Mouse (Mus musculus): ENCODE measurements around the gene Ap5b1.

The Ap5b1 gene

DNA sequence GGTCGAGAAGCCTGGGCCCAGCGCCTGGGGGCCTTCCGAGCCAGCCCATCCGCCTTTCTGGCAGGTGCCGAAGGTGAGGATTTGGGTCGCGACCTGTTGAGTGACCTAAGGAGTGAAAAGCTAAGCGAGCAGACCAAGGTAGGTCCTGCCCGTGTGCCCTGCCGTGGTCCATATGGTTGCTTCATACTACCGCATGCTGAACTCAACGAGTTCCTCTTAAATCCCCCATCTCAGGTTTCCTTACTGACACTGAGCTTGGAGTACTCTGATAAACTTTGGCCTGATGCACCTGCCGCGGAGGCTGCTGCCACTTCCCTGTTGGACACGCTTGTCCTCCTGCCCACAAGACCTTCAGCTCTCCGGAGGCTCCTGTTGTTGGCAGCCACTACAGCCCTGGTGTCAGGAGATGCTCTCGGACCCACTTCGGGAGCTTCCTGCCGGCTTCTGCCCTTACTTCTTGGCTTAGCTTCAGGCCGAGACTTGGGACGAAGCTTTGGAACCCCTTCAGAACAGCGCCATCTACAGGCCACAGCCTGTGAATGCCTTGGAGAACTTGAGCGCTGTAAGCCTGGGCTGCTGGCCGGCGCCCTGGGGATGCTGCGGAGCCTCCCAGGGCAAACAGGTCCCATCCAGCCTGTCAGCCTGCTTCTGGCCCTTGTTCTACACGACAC lies 780 bp downstream of the Ap5b1 start:
- DNase-seq, result peak; percentile 82 to 87

DNA sequence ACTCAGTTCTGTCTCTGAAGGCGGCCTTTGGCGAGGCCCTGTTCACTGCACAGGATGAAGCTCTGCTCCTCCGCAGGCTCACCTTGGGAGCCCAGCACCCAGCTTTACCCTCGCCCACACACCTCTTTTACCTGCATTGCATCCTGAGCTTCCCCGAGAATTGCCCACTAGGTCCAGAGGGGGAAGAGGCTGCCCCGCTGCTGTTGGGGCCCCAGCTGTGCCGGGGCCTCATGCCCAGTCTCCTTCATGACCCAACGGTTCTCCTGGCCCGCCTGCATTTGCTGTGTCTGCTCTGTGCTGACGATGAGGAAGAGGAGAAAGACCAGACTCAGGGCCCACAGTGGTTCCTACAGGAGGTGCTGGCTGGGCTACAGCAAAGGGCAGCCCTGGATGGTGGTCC lies 1.7 kb downstream of the Ap5b1 start:
- DNase-seq, result no peak

DNA sequence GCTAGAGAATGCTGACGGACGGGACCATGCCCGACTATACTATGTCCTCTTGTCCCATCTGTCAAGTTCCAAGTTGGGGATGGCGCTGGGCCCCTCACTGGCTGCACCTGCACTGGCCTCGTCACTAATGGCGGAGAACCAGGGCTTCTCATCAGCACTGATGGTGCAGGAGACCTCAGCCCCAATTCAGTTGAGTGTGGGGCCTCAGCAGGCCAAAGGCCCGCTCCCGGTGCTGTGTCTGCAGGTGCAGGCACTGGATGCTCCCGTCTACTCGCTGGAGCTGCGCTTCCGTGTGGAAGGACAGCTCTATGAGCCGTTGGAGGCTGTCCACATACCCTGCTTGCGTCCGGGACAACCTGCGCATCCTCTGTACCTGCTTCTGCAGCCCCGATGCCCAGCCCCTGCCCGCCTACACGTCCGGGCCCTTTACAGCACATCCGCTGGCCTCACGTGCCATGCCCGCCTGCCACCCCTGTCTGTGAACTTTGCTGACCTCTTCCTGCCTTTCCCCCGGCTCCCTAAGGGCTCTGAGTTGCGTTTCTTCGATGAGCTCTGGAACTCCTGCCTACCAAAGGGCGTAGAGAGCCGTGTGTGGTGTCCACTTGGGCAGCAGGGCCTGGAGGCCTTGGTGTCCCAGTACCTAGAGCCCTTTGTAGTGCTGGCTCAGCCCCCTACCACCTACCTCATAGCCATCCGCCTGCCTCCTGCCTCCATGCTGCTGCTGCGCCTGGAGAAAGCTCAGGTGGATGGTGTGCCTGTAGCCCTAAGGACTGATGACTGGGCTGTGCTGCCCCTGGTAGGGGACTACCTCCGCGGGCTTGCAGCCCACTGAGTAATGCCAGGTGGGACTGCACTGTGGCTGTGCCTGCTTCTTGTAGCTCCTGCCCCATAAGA lies 2.8 kb downstream of the Ap5b1 start:
- no peak for DNase-seq

DNA sequence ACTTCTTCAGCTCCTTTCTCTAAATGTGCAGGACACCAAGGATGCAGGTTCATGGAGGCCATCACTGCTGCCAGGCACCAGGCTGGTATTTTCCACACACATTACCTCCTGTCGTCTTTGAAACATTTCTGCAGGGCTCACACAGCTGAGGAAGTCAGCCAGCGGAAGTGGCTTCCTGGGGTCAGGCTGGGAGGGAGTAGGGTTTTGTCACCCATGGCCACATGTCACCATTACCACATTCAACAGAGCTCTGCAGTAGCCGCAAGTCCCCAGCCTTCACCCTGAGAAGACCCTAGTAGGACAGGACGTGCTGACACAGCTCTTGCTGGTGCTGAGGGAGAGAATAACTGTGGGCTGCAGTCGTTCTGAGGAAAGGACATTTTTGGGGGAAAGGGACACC lies 4.0 kb downstream of the Ap5b1 start:
- peak in 1 of 2 experiments; percentile 51 for DNase-seq

DNA sequence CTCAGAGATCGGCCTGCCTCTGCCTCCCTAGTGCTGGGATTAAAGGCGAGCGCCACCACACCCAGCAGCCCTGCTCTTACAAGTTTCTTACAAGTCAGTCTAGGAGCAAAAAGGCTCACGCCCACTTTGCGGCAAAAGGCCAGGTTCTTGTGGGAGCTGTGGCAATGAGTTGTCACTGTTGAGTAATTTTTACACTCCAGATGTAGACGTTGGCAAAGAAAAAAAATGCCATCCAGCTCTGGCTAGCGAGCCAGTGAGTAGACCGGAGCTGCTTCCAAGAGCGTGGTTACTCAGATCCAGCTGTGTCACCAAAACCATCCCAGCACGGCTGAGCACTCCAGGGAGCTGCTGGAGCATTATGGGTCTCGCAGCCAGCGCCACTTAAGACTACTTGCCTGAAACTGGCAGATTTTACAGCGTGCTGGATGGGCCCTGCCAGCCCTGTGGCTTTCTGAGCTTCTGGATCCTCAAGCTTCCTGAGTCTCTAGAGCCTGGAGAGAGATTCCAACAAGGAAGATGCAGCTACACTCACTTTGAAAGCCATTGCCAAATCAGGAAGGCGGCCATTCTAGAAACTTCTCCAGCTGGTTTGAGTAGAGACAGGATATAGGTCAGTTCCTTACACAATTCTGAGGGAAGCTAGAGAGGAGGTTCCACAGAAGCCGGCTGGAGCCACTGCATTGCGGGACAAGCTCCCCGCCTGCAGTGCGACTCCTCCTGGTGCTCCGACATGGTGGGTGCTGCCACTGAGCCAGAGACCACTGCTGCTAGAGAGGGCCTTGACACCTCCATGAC lies 4.7 kb downstream of the Ap5b1 start:
- peak; percentile 86 to 87 for DNase-seq

DNA sequence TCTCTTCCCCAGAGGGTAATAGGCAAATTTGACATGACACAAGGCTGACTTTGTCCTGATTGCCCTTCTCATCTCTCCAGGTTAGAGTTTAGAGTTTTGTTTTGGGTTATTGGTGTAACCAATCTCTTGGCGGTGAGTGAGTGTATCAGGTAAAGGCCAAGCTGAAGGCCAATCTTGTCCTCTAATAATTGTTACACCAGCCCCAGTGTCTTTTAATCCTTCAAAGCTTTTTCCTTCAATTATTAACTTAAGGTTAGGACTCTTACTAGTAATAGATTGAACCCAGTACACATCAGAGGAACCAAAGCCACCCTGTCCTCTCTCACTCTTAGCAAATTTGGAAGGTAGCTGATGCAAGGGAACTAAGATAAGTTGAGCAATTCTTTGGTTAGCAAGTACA lies 7.5 kb downstream of the Ap5b1 start:
- DNase-seq, result no peak

DNA sequence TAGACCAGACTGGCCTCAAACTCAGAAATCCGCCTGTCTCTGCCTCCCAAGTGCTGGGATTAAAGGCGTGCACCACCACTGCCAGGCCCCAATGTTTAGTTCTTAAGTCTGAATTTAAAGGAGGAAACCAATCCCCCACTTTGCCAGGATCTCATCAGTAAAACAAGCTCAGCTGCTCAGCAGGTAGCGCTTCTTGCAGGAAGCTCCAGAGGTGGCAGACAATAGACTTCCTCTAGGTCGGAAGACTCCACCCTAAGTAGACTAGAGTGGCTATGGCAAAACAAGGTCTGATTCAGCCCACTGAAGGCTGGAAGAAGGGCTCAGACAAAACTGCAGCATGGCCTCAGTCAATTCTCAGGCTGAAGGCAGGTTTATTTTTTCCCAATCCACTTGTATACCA lies 12.1 kb downstream of the Ap5b1 start:
- no peak for DNase-seq

DNA sequence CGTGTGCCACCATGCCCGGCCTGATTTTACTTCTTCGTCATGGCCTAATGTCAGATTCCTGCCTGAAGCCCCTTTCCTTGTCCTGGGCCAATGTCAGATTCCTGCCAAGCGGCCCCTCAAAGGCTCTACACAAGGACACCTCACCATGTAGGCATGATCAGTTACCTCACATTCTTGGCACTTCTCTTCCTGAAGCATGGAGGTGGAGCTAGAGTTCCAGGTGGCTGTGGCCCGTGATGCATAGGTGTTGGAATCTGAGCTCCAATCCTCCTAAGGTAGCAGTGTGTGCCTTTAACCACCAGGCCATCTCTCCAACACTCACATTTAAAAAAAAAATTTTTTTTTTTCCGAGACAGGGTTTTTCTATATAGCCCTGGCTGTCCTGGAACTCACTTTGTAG lies 13.0 kb downstream of the Ap5b1 start:
- DNase-seq, result no peak

DNA sequence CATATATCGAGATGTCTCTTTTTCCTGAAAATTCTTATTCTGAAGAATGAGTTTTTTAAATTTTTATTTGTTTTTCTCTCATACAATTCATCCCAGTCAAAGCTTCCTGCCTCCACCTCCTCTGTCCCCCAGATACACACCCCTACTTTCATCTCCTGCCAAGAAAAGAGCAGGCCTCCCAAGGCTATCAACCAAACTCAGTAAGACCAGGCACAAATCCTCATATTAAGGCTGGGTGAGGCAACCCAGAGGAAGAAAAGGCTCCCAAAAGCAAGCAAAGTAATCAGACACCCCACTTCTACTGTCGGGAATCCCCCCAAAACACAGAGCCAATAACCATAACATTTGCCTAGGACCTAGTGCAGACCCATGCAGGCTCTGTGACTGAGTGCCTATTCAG lies 14.2 kb downstream of the Ap5b1 start:
- DNase-seq, result no peak

DNA sequence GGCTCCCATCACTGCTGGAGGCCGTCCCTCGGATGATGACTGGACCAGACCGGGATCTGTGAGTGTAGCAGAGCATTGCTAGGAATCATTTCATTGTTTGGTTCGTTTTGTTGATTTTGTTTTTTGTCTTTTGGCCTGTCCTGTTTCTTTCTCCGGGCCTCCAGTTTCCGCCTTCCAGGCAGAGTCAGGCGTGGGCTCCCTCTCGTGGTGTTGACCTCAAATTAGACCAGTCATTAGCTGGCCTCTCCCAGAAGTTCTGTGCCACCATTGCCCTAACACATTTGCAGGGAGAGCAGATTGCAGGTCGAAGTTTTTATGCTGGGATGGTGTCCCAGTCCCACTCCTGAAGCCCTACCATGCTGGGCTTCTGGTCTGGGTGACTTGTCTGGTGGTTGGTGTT lies 21.3 kb downstream of the Ap5b1 start:
- no peak for DNase-seq

DNA sequence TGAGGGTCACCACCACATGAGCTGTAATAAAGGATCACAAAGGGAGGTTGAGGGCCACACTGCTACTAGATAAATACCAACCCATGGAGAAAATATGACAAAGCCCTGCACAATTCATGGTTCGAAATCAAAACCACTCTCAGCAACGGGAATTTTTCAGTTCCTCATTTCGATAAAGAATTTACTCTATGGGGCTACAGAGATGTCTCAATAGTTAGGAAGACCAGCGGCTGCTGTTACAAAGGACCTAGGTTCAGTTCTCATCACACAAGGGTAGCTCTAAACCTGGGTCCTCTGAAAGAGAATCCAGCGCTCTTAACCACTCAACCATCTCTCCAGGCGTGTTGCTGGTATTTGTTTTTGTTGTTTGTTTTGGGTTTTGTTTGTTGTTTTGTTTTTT lies 24.1 kb downstream of the Ap5b1 start:
- no peak for DNase-seq

DNA sequence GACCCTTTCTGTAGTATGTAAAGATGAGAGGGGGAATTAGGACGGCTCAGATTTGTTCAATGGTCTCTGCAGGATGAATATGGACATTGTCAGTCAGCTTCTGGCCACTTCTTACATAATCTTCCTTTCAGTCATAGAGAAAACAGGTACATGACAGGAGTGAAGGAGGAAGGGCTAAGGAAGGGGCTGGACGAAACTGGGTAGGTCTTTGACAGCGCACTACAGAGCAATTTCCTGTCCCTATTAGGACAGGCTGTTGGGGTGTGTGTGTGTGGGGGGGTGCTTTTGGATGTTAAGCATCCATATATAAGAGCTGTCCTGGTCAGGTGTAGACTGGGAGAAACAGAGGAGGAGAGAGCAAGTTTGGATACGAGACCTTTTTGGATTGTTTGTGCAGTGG lies 31.4 kb downstream of the Ap5b1 start:
- DNase-seq, result no peak

DNA sequence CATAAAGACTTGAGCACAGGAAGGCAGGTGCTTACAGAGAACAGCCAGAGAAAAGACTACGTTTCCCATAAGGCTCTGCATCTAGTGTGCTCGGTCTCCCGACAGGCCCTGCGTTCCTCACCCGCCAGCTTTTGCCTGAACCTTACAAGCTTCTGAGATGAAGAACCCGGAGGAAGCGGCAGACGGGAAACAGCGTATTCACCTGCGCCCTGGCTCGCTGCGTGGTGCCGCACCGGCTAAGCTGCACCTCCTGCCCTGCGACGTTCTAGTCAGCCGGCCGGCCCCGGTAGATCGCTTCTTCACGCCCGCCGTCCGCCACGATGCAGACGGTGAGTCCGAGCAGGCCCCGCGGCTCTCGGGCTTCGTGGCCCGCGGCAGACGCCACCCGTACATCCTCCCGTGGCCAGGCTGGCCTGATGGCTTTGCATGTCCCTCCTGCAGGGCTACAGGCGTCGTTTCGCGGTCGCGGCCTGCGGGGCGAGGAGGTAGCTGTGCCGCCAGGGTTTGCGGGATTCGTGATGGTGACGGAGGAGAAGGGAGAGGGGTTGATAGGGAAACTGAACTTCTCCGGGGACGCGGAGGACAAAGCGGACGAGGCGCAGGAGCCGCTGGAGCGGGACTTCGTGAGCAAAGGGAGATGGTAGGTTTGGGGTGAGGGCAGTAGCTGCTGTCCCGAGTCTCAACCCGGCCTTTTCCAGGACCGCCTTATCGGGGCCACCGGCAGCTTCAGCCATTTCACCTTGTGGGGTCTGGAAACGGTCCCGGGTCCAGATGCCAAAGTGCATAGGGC lies 34.1 kb downstream of the Ap5b1 start, which contains the start of gene Rnaseh2c:
Gene Rnaseh2c (plus strand): TSS at position 122 of the 790 bp plus-strand sequence.
- DNase-seq, result peak; percentile 79 to 82

DNA sequence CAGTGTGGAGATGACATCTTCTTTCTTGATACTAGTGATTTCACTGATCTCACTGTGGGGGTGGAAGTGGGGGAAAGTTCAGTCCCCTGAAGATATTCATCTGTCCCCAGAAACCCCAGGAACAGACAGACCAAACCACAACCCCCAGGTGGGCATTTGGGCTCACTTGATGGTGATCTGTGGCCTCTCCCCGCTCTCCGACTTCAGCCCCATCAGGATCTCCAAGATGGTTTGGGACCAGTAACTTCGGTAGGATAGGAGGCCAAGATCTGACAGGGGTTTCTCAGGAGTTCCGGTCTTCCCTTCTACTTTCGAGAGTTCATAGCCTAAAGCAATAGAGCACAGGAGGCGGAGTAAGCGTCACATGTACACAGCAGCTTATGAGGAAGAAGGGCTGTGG lies 35.8 kb downstream of the Ap5b1 start:
- DNase-seq, result no peak

DNA sequence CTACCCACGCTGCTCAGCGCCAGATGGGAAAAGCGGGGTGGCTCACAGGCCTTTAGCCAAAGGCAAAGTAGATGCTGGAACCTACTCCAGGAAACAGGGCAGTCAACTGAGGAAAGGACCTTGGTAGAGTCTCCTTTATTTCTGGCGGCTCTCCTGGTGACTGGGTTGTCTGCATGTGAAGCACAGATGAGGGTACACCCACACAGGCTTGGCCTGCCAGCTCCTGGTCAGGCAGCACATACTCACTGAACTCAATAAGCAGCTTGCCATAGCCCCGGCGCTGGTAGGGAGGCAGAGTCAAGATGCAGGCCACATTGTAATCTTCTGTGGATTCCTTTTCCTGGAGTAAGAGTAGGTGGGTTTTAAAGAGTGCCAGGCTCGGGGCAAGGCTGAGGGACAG lies 37.3 kb downstream of the Ap5b1 start:
- no peak for DNase-seq

DNA sequence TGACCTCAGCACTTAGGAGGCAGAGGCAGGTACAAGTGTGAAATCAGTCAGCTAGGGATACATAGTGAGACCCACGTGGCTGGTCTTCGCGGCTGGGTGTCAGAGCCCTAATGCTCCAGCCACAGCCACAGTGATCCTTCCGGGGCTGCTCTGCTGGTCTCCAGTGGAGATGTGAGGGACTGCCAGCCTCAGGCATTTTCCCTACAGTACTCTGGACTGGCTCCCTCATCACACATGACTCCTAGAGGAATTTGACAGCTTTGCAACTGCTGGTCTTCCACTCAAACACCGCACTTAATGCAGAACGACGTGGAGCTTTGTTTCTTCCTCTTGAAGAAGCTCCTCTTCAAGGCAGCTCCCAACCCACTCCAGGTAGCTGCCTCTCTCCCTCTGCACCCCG lies 38.4 kb downstream of the Ap5b1 start:
- no peak for DNase-seq

DNA sequence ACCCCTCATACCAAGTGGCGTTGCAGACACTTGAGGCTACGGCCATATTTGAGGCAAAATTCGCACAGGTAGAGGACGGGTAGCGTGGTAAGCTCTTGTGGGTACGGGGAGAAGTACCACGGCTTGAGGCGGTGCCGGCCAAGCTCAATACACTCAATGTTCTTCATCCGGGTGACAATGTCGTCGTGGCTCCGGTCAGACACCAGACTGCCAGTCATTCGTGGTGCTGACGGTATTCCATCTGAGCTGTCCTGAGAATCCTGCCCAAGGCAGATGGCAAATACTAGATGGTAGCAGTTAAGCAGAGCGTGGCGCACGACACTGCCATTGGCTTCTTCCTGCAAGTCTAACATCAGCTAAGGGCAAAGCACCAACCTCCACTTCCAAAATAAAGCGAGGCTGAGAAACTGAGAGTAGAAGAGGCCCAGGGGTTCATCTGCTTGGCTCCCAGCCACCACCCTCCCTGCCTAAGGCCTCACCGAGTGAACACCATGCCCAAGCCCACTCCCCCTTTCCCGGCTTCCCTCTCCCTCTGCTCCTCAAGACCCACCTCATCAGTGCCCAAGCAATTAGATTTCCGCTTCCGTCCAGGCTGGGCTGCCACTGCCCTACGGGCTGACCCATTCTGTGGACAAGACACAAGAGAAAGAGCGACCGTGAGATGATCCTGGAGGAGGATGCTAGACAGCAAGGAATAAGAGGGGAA lies 40.0 kb downstream of the Ap5b1 start:
- no peak for DNase-seq

DNA sequence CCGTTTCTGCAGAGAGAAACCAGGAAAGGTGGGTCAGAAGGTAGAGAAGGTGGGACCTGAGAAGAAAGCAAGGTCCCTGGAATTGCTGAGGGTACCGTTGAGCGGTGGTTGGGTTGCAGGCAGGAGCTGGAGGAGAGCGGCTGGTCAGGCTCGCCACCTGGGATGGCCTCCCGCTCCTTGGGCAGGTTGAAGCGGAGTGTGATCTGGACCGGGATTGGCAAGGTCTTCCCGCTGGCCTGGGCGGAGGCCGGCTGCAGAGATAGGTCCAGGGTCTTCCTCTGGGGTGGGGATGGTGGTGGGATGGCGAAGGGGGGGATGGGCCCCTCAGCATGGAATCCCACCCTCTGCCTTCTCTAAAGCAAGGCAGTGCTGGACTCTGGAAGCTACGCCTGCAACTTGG lies 40.9 kb downstream of the Ap5b1 start:
- DNase-seq, result no peak

DNA sequence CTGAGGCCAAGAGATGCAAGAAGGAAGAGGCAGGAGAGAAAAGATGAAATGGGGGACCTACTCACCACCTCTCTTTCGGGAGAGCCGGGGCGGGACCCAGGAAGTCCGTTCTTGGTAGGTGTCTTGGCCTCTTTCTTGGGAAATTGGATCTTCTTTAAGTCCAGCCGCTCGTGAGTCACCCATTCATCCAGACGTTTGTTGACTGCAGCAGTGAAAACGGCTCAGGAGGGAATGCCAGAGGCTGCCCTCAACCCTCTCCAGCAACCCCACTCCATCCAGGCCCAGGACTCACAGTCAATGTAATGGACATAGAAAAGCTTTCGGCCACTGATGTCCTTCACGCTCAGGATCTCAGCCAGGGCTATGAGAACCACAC lies 41.3 kb downstream of the Ap5b1 start:
- DNase-seq, result no peak

DNA sequence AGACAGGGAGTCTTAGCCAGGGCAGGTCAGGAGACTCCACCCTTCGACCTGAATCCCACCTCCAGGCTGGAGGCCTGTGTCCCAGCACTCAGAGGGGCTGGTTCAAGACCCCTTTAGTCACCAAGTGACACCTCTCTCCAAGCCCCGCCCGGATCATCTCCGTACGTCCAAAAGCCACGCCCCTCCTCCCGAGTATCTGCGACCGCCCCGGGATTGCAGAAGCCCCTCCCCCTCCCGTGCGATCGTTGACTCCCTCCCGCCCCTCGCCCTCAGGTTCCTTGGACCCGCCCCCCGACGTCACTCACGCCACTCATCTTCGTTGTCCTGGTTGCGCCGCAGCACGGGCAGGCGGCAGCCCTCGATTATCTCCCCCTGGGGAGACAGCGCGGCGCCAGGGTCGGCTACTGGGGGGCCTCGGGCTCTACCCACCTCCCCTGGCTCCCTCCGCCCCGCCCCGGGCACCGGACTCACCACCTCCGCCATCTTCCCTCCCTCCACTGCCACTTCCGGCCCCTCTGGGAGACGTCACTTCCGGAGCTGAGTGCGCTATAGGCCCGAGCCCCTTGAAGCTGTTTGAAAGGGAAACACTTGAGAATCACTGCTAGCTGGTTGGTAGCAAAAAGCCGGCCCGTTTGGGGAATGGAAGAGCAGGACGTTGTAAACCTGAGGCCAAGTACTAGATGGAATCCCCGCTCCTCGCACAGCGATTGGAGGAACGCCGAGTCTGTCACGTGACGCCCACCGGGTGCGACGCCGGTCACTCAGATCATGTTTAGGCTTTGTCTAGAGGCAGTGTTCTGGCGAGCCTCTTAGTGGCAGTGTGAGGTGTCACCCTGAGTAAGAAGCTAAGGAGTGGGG lies 42.0 kb downstream of the Ap5b1 start, which contains the start of gene Kat5:
Gene Kat5 (minus strand): TSS at position 691 of the 858 bp plus-strand sequence.
- DNase-seq, result peak; percentile 92

DNA sequence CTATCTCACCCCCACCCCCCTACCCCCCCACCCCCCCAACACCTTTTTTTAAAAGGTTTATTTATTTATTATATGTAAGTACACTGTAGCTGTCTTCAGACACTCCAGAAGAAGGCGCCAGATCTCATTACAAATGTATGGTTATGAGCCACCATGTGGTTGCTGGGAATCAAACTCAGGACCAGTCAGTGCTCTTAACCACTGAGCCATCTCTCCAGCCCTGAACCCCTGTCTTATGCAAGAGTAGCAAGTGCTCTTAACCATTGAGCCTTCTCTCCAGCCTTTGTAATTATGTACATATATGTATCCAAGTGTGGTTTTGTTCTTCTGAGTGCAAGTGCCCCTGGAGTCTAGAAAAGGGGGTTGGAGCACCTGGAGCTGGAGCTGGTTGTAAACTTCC lies 44.1 kb downstream of the Ap5b1 start:
- peak in 1 of 2 experiments; percentile 46 for DNase-seq

Data from lung, adult 18-20 months (tissue).